Mouse (Mus musculus): Measurements from ENCODE around the gene Tmem189.

Tmem189 gene

DNA sequence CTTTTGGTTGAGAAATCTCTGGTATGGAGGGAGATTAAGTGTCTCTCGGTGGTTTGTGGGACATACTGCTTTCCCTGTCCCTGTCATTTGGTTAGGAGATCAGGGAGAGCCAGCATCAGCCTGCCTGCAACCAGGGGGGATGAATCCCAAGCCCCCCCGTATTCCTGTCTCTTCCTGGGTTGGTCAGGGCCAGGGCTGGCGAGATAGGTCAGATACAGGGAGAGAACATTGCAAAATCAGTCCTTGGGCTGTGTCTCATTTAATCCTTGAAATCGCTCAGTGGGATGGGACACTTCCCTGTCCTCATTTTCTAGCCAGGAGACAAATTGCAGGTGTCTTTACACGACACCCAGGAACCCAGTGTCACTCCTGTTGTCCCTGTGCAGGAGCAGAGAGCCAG lies 10.4 kb upstream of the Tmem189 start:
- DNase-seq, result no peak

DNA sequence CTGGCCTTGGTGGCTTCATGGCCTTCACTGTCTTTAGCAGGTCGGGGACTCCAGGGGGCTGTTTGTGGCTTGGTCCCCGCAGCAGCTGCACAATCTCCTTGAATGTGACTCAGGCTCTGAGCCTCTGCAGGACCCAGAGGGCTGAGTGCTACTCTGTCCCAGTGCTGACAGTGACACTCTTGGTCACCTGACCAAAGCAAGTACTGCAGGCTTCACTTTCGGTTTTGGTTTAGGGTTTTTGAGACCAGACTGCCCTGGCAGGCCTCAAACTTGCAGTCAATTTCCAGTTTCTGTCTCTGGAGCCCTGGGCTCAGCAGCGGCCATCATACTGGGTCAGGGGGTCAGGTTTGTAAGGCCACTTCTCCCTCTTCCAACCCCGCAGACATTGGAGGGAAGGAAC lies 8.3 kb upstream of the Tmem189 start:
- DNase-seq, result no peak

DNA sequence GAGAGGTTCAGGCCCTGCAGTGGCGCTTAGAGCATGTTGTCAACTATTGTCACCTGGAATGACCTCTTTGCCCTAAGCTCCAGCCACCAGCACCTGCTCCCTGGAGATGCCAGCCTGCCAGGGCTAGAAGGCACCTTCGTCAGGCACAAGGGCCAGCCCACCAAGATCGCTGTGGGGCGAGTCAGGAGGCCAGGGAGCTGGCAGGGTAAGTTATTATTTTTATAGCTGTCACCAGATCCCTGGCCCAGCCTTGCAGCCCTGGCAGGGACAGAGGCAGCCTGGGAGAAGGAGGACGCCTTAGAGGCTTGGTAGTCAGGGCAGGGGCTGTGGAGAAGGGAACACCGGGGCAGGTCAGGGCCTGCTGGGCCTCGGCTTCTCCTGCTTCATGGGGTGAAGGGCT lies 6.5 kb upstream of the Tmem189 start:
- DNase-seq, result no peak

DNA sequence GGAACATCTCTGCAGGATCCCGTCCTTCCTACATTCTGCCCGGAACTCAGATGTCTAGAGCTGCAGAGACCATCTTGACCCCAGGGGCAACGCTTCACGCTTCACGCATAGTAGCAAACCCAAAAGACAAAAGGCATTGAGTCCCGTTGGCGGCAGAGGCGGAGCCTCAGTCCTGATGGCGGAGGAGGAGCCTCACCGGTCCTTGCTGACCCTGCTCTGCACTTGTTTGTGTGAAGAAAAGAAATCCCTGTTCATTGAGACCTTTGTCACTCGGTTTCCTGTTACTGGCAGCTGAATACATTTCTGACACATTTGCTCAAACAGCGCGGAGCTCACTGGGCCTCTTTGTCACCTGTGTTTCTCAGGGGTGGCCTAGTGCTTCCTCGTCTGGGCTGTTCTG lies 5.9 kb upstream of the Tmem189 start:
- DNase-seq, result no peak

DNA sequence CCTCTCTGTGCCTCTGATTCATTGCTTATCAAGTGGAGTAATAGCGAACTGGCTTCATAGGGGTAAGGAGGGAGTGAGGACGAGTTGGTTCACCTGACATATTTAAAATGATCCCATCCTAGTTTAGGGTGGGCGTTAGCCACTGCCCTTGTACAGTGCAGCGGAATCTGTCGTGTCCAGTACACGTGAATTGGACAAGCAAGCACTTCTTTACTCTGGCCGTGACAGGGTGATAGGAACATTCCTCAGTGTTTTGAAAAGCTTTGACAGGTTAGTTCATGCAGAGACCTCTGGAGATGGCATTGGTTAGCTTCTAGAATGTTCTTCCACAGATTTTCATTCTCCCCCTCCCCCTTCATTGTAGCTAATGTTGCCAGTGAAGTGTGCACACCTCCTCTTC lies 5.3 kb upstream of the Tmem189 start:
- DNase-seq, result no peak

DNA sequence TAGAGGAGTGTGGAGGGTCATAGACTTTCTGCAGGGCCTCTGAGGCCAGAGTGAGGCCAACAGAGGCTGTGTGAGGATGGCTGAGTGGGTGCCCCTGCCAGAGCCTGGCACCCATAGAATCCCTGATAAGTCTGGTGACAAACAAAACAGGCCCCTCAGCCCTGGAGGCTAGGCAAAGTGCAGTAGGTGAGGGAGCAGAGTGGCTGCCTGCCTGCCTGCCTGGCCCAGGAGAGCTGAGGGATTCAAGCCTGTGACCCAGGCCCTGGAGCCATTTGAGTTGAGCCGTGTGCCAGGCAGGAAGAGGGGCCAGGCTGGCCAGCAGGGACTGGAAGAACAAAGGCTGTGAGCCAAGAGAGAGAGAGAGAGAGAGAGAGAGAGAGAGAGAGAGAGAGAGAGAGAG lies 4.6 kb upstream of the Tmem189 start:
- no peak for DNase-seq

DNA sequence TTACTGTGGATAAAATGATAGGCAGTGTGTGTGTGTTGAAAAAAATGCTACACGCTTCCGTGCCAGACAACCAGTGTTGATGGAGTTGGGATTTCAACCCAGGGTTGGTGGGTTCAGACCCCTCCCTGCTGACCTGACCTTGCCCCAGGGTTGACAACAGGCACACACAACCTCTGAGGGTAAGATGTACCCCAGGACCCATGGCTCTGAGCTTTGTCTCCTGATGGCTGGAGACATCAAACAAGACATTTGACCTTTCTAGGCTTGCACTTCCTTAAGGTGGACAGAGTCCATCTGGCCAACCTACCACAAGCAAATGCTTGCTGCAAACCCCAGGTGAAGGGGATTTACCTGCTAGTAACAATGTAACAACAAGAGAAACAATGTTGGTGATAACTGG lies 3.9 kb upstream of the Tmem189 start:
- no peak for DNase-seq

DNA sequence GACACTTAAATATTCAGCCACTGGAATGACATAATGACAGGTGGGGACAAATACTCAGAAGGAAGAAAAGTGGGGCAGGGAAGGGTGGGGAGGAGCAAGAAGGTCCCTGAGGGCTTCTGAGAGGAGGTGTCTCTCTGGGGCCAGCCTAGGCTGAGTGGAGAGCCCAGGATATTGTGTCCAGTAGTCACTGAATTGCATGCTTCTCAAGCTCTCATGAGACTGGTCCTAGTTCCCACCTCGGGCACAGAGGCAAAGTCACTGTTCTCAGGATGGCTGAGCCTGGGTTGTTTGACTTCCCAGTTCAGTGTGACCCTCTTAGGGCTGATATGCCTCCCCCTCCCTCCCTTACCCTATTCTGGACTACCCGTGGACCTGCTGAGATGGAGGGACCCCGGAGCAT lies 3.2 kb upstream of the Tmem189 start:
- DNase-seq, result no peak

DNA sequence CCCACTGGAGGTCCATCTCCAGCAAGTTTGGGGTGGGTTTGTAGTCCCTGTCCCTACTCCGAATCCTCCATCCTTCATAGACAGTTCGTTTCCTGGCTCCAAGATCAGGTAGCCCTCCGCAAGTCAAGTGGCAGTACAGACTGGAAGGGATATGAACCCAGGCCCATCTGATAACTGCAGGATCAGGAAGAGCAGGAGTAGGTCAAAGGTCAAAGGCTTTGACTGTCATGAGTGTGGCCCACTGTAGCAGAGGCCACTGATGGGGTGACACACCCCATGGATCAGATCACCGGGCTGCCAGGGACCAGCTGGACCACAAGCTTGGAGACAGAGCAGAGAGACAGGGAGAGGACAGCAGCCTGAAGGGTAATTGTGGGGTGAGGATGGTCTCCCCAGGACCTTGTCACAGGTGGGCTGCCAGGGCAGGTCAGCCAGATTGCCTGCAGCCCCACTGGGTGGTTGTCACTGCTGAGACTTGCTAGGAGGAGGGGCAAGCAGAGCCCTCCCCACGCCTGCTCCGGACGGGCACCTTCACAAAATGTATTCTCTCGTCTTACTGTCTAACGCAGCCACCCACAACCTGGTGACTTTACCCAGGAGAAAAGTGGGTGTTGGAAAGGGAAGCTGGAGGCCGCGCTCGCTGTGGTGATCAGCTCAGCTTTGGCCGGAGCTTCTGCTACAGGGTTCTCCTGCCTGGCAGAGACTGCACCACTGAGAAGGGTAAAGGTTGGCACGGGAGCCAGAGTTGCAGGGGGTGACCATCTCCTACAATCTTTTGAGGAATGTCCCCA lies 2.4 kb upstream of the Tmem189 start:
- no peak for DNase-seq

DNA sequence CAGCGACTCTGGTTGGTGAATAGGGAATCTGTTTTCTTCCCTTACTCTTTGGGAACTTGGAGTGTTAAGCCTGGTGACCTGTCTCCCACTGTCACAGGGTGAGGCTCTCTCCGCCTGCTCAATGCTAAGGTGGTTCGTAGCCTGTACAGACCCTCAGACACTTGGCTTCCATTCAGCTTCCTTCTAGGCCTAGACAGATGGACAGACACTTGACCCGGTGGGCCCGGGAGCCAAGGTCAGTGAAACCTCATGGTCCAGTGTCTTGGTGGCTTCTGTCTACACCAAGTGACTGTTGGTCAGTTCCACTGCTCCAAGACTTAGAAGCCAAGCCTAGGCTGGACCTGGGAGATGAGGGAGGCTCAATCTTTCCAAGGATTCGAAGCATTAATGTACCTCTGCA lies 1.8 kb upstream of the Tmem189 start:
- no peak for DNase-seq

DNA sequence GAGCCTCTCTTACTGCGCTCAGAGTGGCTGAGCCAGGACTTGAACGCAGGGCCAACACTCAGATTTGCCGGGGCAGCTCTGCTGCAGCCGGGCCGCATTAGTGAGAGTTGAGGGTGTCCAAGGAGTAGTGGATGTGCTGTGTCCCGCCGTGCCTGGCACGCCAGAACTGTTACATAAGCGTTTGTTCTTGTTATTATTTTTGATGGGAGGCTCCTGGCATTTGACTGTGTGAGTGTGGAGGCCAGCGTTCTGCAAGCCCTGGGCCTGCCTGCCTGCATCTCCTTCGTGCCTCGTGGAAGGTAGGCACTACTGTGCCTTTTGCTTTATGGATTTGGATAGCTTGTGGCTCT lies 1.3 kb upstream of the Tmem189 start:
- DNase-seq, result peak in 1 of 2 experiments; percentile 31

DNA sequence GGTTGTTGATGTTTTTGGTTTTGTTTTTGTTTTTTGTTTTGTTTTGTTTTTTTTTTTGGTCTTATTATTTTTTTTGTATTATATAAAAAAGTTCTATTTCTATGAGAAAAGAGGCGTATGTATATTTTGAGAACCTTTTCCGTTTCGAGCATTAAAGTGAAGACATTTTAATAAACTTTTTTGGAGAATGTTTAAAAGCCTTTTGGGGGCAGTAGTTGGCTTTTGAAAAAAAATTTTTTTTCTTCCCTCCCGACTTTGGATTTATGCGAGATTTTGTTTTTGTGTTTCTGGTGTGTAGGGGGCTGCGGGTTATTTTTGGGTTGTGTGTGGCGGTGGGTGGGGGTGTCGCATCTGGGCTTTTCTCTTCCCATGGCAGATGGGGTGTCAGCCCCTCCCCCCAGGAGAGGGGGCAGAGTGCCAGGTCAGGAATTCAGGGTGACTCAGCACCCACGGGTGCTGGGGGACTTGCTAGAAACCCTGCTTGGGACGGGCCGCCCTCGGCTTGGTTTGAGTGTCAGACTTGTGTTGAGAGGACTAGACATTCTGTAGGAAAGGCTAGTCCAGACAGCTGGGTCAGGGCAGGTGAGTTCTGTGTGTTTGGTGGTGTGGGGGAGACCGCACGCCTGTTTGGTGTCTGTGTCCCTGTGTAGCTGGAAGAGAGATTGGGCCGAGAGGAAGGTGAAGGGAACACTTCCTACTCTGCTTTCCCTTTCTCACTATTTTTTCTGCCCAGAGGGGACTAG lies 768 bp upstream of the Tmem189 start:
- DNase-seq, result peak; percentile 26 to 41

DNA sequence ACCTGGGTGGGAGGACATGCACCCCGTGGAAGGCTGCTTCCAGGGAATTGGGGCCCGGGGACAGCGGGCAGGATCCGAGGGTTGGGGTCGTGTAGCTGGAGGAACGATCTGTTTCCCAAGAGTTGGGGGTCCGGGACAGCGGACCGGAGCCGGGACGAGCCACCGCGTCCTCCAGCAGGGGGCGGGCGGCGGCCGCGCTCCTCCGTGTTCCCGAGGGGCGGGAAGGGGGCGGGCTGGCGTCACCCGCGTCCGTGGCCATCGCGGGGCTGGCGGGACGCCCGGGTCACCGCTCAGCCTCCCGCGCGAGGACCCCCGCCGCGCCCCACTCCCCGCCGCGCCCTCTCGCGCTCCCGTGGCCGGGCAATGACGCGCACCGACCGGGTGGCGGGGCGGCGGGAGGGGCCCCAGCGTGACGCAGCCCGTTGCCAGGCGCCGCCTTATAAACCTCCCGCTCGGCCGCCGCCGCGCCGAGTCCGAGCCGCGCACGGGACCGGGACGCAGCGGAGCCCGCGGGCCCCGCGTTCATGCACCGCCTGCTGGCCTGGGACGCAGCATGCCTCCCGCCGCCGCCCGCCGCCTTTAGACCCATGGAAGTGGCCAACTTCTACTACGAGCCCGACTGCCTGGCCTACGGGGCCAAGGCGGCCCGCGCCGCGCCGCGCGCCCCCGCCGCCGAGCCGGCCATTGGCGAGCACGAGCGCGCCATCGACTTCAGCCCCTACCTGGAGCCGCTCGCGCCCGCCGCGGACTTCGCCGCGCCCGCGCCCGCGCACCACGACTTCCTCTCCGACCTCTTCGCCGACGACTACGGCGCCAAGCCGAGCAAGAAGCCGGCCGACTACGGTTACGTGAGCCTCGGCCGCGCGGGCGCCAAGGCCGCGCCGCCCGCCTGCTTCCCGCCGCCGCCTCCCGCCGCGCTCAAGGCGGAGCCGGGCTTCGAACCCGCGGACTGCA lies 847 bp downstream of the Tmem189 start, which contains the start of gene Cebpb:
Cebpb (plus strand) TSS at position 418 of the 954 bp plus-strand sequence.
- peak; percentile 53 to 79 for DNase-seq

DNA sequence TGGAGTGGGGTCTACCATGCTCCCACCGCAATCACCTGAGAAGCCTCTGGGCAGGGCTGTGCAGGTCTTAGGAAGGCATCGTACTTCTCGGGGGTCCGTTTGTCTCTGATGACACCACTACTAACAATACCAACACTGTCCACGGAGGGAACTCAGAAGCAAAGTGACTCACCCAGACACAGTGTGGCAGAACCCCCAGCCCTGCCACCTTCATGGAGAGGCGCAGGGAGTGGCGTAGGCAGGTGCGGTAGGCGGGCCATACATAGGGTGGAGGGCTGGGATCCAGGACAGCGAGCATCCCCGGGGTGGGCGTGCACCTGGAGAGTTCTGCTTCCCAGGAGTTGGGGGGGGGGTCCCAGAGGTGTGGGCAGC lies 1.5 kb downstream of the Tmem189 start:
- DNase-seq, result peak in 1 of 2 experiments; percentile 19

DNA sequence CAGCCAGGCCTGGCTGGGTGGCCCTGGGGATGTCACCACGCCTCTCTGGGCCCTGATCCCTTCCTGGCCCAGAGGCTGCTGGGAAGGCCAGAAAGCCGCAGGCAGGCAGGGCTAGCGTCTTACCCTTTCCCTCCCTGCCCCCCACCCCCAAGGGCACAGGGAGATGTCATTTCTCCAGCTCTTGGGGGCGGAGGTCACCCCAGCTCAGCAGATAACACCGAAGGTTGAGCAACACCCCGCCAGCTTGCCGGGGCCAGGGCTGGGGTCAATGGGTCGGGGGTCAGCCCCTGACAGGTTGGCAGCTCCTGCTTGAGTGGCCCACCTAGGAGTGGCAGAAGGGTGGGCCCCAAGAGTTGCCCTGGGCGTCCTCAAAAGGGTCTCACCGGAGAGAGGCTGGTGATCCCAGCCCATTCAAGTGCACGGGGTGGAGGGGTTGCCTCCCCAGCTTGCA lies 1.9 kb downstream of the Tmem189 start:
- DNase-seq, result peak in 1 of 2 experiments; percentile 17

DNA sequence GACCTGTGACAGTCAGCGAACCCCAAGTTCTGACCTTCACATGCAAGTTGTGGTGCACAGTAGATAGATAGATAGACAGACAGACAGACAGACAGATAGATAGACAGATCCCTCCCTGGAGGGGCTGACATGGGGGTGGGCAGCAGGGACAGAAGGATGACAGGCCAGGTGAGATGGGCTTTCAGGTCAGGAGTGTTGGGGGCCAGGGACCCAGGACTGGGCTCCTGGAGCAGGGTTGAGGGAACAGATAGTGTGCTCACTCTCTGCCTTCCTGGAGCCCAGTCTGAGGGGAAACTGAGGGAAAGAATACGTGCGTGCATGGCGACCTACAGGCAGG lies 2.4 kb downstream of the Tmem189 start:
- no peak for DNase-seq

DNA sequence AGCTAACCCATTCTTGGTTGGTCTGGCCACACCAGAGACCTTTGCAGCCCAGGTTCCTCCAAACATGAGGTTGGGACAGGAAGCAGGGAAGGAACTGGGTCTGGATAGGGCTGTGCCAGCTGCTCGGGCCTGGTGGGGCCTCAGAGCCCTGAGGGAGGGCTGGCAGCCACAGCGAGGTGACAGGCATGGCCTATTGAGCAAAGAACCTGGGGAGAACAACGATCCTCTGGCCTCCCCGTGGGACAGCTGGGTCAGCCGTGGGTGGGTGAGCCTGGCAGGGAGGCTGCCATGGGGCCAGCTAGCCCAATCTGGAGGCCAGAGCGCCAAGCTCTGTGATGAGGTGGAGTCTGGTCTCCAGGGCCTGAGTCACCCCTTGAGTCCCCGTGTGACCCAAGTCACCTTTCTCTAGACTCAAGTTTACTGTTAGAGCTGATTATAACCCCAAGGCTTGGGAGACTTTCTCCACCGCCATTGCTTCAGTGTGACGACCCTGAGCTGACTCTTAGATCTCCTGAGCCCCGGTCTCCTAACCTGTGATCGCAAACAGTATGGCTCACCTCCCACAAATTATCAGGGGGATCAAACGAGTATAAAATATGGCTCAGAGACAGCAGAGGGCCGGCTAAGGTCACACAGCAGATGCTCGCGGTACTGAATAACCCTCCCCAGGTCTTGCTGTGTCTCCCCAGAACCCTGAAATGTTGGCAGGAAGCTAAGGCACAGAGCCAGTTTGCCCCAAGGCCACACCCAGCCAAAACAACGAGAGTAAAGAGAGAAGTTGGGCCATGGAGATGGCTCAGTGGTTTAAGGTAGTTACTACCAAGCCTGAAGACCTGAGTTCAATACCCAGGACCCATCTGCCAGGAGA lies 3.0 kb downstream of the Tmem189 start:
- no peak for DNase-seq

DNA sequence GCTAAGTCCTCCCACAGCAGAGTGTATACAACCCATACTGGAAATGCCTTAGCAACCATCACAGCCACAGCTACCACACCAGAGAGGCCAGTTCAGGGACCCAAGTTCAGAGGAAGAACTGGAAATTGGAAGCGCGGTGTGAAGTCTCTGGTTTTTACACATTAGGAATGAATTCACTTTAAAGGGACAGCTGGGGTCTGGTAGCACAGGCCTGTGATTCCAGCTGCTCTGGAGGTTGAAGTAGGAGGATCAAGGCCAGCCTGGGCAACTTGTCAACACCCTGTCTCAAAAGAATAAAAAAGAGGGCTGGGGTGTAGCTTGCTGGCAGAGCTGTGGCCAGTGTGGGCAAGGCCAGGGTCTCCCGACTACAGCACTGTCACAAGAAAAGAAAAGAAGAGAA lies 3.8 kb downstream of the Tmem189 start:
- no peak for DNase-seq

DNA sequence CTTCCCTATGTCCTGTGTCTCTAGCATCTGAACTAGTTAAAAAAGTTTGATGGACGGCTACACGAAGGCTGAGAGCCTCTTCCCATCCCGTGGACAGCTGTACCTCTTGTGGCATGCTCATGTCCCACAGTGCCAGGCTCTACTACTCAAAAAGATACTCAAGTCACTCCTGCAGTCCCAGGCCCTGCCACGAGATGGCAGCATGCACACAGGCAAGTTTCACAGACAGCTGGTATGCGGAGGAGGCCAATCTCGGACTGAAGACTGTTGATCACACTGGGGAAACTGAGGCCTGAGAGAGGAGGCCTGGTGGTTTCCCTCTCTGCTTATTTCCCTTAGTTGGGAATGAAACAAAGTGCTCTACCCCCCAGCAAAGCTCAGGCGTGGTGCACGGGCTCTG lies 4.5 kb downstream of the Tmem189 start:
- DNase-seq, result peak; percentile 89 to 95

DNA sequence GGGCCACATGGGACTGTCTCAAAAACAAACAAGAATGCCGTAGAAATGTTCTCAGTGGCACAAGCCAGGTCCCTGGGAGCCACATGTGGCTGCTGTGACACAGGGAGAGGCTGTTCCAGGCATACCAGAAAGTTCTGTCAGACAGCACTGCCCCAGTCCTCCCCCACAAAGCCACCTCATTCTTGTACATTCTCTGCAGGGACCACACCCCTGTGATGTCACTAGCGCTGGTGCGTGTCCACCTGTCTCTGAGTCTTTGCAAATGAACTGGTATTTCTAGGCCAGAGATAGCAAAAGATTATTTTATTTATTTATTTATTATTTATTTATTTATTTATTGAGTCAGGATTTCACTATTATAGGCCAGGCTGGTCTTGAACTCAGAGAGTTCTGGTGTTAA lies 5.9 kb downstream of the Tmem189 start:
- no peak for DNase-seq

DNA sequence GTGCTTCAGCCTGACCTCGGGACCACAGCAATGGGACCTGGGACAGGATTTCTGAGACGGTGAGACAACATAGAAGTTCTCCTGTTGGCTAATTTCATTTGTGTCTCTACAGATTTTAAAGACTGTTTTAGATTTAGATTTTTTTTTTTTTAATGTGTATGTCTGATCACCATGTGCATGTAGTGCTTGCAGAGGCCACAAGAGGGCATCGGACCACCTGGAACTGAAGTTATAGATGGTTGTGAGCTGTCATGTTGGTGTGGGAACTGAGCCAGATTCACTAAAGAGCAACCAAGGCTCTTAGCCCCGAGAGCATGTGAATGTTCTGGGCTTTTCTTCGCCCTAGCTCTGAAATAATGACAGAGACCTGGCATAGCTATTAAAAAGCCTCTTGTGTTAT lies 9.0 kb downstream of the Tmem189 start:
- peak; percentile 36 to 43 for DNase-seq

DNA sequence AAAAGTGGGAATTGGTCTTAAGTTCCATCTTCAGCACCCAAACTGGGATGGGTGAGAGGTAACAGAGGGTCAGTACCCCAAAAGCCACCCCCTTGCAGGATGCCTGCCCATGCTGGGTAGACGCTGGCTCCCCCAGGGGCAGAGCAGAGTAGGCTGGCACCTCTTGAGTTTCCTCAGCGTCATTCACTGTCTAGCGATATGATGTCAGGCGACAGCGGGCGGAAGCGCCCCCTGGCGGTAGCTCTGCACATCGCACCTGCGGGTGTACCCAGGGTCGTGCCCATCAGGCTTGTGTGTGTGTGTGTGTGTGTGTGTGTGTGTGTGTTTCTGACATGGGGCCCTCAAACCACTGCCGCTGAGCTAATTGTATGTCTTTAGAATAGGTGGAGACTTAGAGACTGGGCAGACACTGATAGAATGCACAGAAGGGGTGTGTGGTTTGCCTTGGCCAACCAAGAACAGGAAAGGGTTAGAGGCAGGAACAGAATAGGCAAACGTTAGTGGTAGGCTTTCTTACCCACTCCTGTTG lies 9.7 kb downstream of the Tmem189 start:
- peak; percentile 75 to 83 for DNase-seq
